Mouse (Mus musculus) splenic B cell, adult 2 months (primary cell): ENCODE data around the gene H3f3a.
A peak's percentile ranks its signal among the peaks of the same experiment; 100 is the strongest.

Source experiments
- DNase-seq: peaks from one replicate; pipeline ENCODE4 v3.0.0-alpha.2; 2011; ENCODE audit warnings: low read depth, low spot score
- H3K27me3 ChIP-seq: 2 replicates; pipeline ENCODE4 v1.6.1; 2012; ENCODE audit warnings: mild to moderate bottlenecking, low read length, moderate library complexity, mixed read lengths; ENCODE audit not compliant: control insufficient read depth, poor library complexity, insufficient read depth, severe bottlenecking
- H3K36me3 ChIP-seq: 2 replicates; pipeline ENCODE4 v1.6.1; 2012; ENCODE audit warnings: mild to moderate bottlenecking, low read length, moderate library complexity, mixed read lengths; ENCODE audit not compliant: control insufficient read depth, poor library complexity, insufficient read depth, severe bottlenecking

H3f3a gene

GRCm38 (mm10) chr1:180782906-180783579 is 30.7 kb downstream of the H3f3a start:
- H3K36me3 ChIP-seq, result no peaks in the 10 kb centered on the region
- DNase-seq, result no peak
- H3K27me3 ChIP-seq, result no peaks in the 10 kb centered on the region

- no peak for DNase-seq
- no peaks in the 10 kb centered on the region for H3K27me3 ChIP-seq
- no peaks in the 10 kb centered on the region for H3K36me3 ChIP-seq
Observed at GRCm38 (mm10) chr1:180781250-180781649, 32.5 kb downstream of the H3f3a start.

DNA sequence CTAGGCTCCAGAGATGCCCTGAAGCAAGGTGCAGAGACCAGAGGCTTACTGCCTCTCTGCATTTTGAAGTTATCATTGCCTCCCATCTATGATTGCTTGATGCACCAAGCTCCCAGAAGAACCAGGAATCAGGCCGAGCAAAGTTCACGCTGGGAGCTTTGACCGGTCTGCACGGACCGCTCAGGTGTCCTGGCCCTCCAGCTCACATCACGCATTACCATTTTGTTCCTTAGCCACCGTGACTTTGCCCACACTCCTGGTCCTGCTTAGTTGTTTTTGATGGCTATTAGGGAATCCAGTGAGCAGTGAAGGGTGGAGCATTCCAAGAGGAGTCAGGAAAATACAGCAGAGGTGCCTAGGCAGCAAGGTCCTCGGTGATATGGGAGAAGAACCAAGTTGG is 33.5 kb downstream of the H3f3a start:
- no peak for DNase-seq
- H3K36me3 ChIP-seq, result no peaks in the 10 kb centered on the region
- H3K27me3 ChIP-seq, result no peaks in the 10 kb centered on the region

- no peak for DNase-seq
- no peaks in the 10 kb centered on the region for H3K27me3 ChIP-seq
- no peaks in the 10 kb centered on the region for H3K36me3 ChIP-seq
Observed at GRCm38 (mm10) chr1:180778941-180779340, 34.8 kb downstream of the H3f3a start.

DNA sequence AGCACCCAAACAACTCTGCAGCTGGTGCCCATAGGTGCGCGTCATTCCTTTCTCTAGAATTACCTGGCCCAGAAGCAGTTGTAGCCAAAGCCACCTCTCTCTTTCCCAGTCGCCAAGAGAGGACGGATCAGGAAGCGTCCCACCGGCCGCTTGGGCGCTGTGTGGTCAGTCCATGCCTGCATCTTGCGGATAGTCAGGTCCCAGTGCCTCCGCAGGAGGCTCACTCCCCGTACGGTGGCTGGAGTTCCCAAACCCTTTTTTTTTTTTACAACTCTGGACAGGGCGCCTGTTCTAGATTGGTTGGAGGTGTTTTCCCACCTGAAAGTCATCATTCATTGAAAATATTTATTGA is 35.4 kb downstream of the H3f3a start:
- DNase-seq, result no peak
- H3K27me3 ChIP-seq, result no peaks in the 10 kb centered on the region
- no peaks in the 10 kb centered on the region for H3K36me3 ChIP-seq

GRCm38 (mm10) chr1:180777660-180778402 is 35.9 kb downstream of the H3f3a start:
- H3K36me3 ChIP-seq, result no peaks in the 10 kb centered on the region
- DNase-seq, result peak; percentile 61
- no peaks in the 10 kb centered on the region for H3K27me3 ChIP-seq

- Histone ChIP-seq H3K36me3 (no peaks in the 10 kb centered on the region), H3K27me3 (no peaks in the 10 kb centered on the region)
- DNase-seq, result no peak
Observed at GRCm38 (mm10) chr1:180777289-180777659, 36.5 kb downstream of the H3f3a start.

DNA sequence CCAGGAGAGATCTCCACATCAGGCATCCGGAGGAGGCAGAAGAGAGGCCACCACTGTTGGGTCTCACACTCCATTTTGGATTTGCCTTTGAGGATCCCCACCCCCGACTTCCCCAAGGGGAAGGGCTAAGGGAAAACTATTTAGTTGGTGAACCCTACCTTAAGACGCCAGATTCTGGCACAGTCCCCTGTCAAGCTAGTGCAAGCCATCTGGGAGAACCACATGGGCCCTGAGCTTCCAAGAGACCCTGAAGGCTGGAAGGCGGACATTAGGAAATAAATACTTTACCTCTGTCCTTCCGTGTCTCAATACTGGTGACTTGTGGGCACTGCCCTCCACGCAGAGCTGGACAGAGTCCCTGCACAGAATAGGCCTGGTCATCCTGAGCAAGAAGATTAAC is 37.2 kb downstream of the H3f3a start:
- Histone ChIP-seq H3K36me3 (no peaks in the 10 kb centered on the region), H3K27me3 (no peaks in the 10 kb centered on the region)
- DNase-seq, result no peak

DNA sequence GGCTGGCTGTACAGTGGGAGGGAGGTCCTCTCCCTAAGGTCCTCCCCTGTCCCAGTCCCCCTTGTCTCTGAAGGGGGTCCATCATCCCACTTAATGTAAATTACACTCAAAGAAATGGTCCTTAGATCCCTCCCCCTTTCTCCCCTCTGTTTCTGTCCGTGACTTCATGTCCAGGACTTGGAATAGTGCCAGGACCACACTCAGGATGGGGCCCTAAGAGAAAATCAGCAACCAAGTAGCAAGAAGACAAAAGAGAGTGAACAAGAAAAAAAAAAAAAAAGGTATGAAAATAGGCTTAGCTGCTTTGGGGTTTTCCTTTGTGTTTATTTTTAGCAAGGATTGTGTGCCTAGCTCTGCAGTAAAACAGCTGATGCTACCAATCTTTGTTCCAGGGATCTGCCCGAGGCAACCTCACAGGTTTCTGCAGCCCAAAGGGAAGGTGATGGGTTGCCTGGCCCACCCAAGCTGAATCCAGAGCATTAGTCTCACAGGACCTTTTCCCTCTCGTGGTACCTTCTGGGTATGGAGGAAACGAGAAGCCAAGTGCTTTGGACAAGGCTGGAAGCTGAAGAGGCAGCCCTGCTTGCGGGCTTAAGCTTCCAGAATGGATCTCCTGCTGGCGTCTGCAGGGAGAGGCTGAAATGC is 37.8 kb downstream of the H3f3a start:
- Histone ChIP-seq H3K36me3 (no peaks in the 10 kb centered on the region), H3K27me3 (no peaks in the 10 kb centered on the region)
- no peak for DNase-seq

DNA sequence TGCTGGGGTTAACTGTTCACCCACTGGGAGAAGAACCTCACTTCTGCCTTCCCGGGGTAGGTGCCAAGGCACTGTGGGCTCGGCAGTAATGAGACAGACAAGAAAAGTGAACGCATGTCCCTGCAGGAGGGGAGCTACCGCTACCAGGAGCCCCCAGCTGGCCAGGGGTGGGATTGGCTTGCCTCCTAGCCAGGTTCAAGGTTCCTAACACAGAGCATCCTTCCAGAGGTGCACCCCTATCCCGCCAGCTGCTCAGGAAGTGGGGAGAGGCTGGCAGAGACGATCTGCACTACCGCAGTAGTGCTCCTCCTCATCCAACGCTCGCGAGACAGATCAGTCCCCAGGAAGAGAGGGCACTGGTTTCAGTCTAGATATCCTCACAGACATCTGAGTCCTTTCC is 38.4 kb downstream of the H3f3a start:
- no peaks in the 10 kb centered on the region for H3K27me3 ChIP-seq
- H3K36me3 ChIP-seq, result no peaks in the 10 kb centered on the region
- DNase-seq, result no peak

- Histone ChIP-seq H3K36me3 (no peaks in the 10 kb centered on the region), H3K27me3 (no peaks in the 10 kb centered on the region)
- DNase-seq, result peak; percentile 75
Observed at GRCm38 (mm10) chr1:180774664-180775063, 39.1 kb downstream of the H3f3a start.

DNA sequence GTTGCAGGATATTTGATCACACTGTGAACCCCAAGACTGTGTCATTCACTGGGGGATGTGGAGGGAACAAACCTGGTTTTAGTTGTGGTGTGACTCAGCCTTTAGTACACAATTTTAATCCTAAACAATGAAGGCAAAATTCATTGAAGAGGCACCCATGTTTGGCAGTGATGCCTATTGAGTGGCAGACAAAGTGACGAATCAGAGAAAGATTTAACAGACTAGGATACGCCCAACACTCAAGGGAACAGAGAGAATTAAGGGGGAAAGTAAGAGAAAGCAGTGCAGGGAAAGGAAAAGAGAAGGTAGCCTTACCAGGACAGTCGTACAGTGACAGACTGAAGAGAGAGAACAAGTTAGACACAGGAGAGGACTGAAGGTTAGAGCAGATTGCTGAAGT is 41.5 kb downstream of the H3f3a start:
- DNase-seq, result no peak
- Histone ChIP-seq H3K36me3 (no peaks in the 10 kb centered on the region), H3K27me3 (no peaks in the 10 kb centered on the region)

DNA sequence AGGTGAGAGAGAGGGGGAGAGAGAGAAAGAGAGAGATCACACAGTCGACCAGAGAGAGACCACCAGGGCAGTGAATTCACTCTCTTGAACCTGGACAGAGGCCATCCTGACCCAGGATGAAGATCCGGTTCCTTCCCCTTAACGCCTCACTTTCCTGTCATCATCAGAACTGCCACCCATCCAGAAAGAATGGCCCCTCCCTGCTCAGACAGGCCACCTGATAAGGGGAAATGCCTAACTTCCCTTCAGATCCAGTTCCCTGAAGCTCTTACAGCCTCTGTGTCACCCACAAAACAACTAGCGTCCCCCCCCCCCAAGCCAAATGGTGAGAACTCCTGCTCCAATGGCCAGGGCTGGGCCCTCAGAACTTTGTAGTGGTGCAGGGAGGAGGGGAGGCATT is 42.0 kb downstream of the H3f3a start:
- peak; percentile 56 for DNase-seq
- H3K36me3 ChIP-seq, result no peaks in the 10 kb centered on the region
- no peaks in the 10 kb centered on the region for H3K27me3 ChIP-seq

DNA sequence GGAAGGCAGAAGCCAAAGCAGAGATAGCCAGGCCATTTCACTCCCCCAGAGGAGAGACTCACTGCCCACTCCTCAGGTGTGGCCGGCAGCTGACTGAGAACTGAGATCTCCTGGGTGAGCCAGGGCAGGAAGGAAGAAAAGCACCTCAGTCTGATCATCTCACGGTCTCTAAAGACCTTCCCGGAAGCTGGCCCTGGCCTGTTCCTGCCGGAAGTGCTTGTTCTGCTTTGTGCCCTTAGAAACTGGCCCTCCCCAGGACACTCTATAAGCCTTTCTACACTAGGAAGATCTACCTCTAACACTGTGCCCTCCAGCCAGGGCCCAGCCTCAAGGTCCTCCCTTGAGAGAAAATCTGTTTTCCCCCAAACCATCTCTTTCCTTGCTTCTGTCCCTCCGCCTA is 42.4 kb downstream of the H3f3a start:
- H3K27me3 ChIP-seq, result no peaks in the 10 kb centered on the region
- no peaks in the 10 kb centered on the region for H3K36me3 ChIP-seq
- DNase-seq, result peak; percentile 68

- no peaks in the 10 kb centered on the region for H3K36me3 ChIP-seq
- DNase-seq, result peak; percentile 85
- no peaks in the 10 kb centered on the region for H3K27me3 ChIP-seq
Observed at GRCm38 (mm10) chr1:180768334-180769168, 45.2 kb downstream of the H3f3a start.
